In the genomic region with DNA sequence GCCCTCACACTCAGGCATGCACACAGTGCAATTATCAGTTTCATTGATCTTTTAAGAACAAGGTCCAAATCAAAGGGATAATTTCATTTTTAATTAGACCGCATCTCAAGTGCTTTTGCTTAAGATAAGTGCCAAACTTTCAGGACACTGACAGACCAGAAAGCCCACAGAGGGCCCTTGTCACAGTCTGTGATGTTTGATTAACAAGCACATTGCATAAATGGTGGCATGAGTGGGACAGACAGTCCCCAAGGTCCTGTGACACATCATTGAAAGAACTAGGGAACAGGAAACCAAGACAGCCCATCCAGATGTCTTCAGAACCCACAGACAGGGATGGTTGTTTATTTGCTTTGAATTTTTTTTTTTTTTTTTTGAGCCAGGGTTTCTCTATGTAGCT, we compare ENCODE assay signal across 15 mouse cellular contexts.
DNase-seq lines count a peak whose midpoint lies in the region; ATAC-seq lines count a peak whose summit lies in the region.
"Had no signal": no experiment of that assay in that cellular context is flagged by ENCODE, and none has a peak within 500 bp of the region (broad histone marks: within the 10 kb centered on the region; RNA-seq: fewer than 3 reads in every experiment).

No protein-coding gene starts in this region.

- H3K4me3 ChIP-seq in hindbrain, embryonic 10.5 days: no peak overlapping the region
- H3K4me3 ChIP-seq in hindbrain, embryonic 16.5 days (ENCODE audit: low read length): no peak overlapping the region
- no peak overlapping the region for H3K4me3 ChIP-seq in midbrain, embryonic 10.5 days
- H3K4me3 ChIP-seq in midbrain, embryonic 15.5 days: no peak overlapping the region
- H3K4me3 ChIP-seq in embryonic facial prominence, embryonic 14.5 days (ENCODE audit: low read depth, low read length): no peak overlapping the region
- no peak overlapping the region for H3K4me3 ChIP-seq in limb, embryonic 15.5 days
- H3K4me3 ChIP-seq in forebrain, embryonic 14.5 days (ENCODE audit: low read depth, low read length): no peak overlapping the region

- ATAC-seq in hindbrain, embryonic 16.5 days: no peak
- no peak for ATAC-seq in midbrain, embryonic 15.5 days (replicated peaks)
- ATAC-seq in embryonic facial prominence, embryonic 14.5 days (ENCODE audit: low read depth): no peak
- no peak for ATAC-seq in limb, embryonic 15.5 days (ENCODE audit: insufficient number of reproducible peaks, low FRiP score, low TSS enrichment, low read depth)
- ATAC-seq in forebrain, embryonic 14.5 days: no peak
- ATAC-seq: intestine, embryonic 16.5 days had no signal

- no peaks in the 10 kb centered on the region for H3K36me3 ChIP-seq in hindbrain, embryonic 10.5 days
- H3K36me3 ChIP-seq in hindbrain, embryonic 16.5 days (ENCODE audit: control insufficient read depth, insufficient read depth, low read length): no peaks in the 10 kb centered on the region
- H3K36me3 ChIP-seq in midbrain, embryonic 10.5 days: no peaks in the 10 kb centered on the region
- H3K36me3 ChIP-seq in midbrain, embryonic 15.5 days (replicated peaks): no peaks in the 10 kb centered on the region
- H3K36me3 ChIP-seq in embryonic facial prominence, embryonic 14.5 days (ENCODE audit: control insufficient read depth, insufficient read depth, low read length): no peaks in the 10 kb centered on the region
- no peaks in the 10 kb centered on the region for H3K36me3 ChIP-seq in limb, embryonic 15.5 days
- H3K36me3 ChIP-seq in forebrain, embryonic 14.5 days (ENCODE audit: control insufficient read depth, insufficient read depth, low read length): no peaks in the 10 kb centered on the region
- H3K36me3 ChIP-seq: G1E had no signal

- H3K27me3 ChIP-seq in hindbrain, embryonic 10.5 days (ENCODE audit: insufficient read depth, poor library complexity, severe bottlenecking): no peaks in the 10 kb centered on the region
- H3K27me3 ChIP-seq in hindbrain, embryonic 16.5 days (replicated peaks; ENCODE audit: control insufficient read depth, insufficient read depth, low read length): no peaks in the 10 kb centered on the region
- no peaks in the 10 kb centered on the region for H3K27me3 ChIP-seq in midbrain, embryonic 10.5 days (ENCODE audit: low read depth, poor library complexity, severe bottlenecking)
- H3K27me3 ChIP-seq in midbrain, embryonic 15.5 days (replicated peaks): no peaks in the 10 kb centered on the region
- no peaks in the 10 kb centered on the region for H3K27me3 ChIP-seq in embryonic facial prominence, embryonic 14.5 days (replicated peaks; ENCODE audit: control insufficient read depth, insufficient read depth, low read length)
- H3K27me3 ChIP-seq in limb, embryonic 15.5 days: no peaks in the 10 kb centered on the region
- no peaks in the 10 kb centered on the region for H3K27me3 ChIP-seq in forebrain, embryonic 14.5 days (replicated peaks; ENCODE audit: control insufficient read depth, insufficient read depth, low read length)

- DNase-seq in hindbrain, embryonic 10.5 days (ENCODE audit: low spot score): no peak
- DNase-seq in midbrain, embryonic 10.5 days (ENCODE audit: low spot score): no peak
- DNase-seq in embryonic facial prominence, embryonic 14.5 days (ENCODE audit: low spot score): no peak
- DNase-seq in thymus, postnatal 36 days: no peak
- no peak for DNase-seq in forebrain, embryonic 14.5 days (ENCODE audit: low spot score)
- DNase-seq: kidney, postnatal 4 days; layer of hippocampus, postnatal 36 days; thymus, postnatal 25 days had no signal

- peaks cover 39% of the 10 kb centered on the region for H3K4me1 ChIP-seq in hindbrain, embryonic 10.5 days (replicated peaks)
- peaks cover 5% of the 10 kb centered on the region; the same call in 1 of the 2 replicates for H3K4me1 ChIP-seq in hindbrain, embryonic 16.5 days (ENCODE audit: control insufficient read depth, insufficient read depth, low read depth, low read length)
- peaks cover 29% of the 10 kb centered on the region for H3K4me1 ChIP-seq in midbrain, embryonic 10.5 days
- H3K4me1 ChIP-seq in midbrain, embryonic 15.5 days: peaks cover 11% of the 10 kb centered on the region
- H3K4me1 ChIP-seq in embryonic facial prominence, embryonic 14.5 days (ENCODE audit: control insufficient read depth, insufficient read depth, low read length): peaks cover 12% of the 10 kb centered on the region; the same call in 1 of the 2 replicates
- peaks cover 11% of the 10 kb centered on the region for H3K4me1 ChIP-seq in limb, embryonic 15.5 days
- no peaks in the 10 kb centered on the region for H3K4me1 ChIP-seq in forebrain, embryonic 14.5 days (ENCODE audit: control insufficient read depth, insufficient read depth, low read length)

- H3K4me2 ChIP-seq in hindbrain, embryonic 16.5 days (ENCODE audit: low read length): no peak overlapping the region
- H3K4me2 ChIP-seq in midbrain, embryonic 15.5 days: no peak overlapping the region
- no peak overlapping the region for H3K4me2 ChIP-seq in embryonic facial prominence, embryonic 14.5 days (ENCODE audit: low read depth, low read length)
- H3K4me2 ChIP-seq in limb, embryonic 15.5 days: no peak overlapping the region
- H3K4me2 ChIP-seq in forebrain, embryonic 14.5 days (ENCODE audit: low read length): no peak overlapping the region

- H3K9me3 ChIP-seq in hindbrain, embryonic 10.5 days: no peaks in the 10 kb centered on the region
- H3K9me3 ChIP-seq in hindbrain, embryonic 16.5 days (ENCODE audit: control insufficient read depth, low read length): no peaks in the 10 kb centered on the region
- H3K9me3 ChIP-seq in midbrain, embryonic 10.5 days (replicated peaks): no peaks in the 10 kb centered on the region
- H3K9me3 ChIP-seq in midbrain, embryonic 15.5 days: no peaks in the 10 kb centered on the region
- no peaks in the 10 kb centered on the region for H3K9me3 ChIP-seq in embryonic facial prominence, embryonic 14.5 days (ENCODE audit: control insufficient read depth, low read length)
- H3K9me3 ChIP-seq in limb, embryonic 15.5 days: no peaks in the 10 kb centered on the region
- H3K9me3 ChIP-seq in forebrain, embryonic 14.5 days (replicated peaks; ENCODE audit: control insufficient read depth, low read length): no peaks in the 10 kb centered on the region

- no peak overlapping the region for H3K9ac ChIP-seq in hindbrain, embryonic 16.5 days (ENCODE audit: low read depth, low read length)
- H3K9ac ChIP-seq in midbrain, embryonic 15.5 days: no peak overlapping the region
- H3K9ac ChIP-seq in embryonic facial prominence, embryonic 14.5 days (ENCODE audit: low read depth, low read length): no peak overlapping the region; the same call in 1 of the 2 replicates
- no peak overlapping the region for H3K9ac ChIP-seq in limb, embryonic 15.5 days
- H3K9ac ChIP-seq in forebrain, embryonic 14.5 days (ENCODE audit: low read length): no peak overlapping the region

- H3K27ac ChIP-seq in hindbrain, embryonic 10.5 days: peak overlapping the region; percentile 73; the same call in 1 of the 2 replicates
- no peak overlapping the region for H3K27ac ChIP-seq in hindbrain, embryonic 16.5 days (ENCODE audit: low read depth, low read length)
- H3K27ac ChIP-seq in midbrain, embryonic 10.5 days (replicated peaks): 0 out of 2 replicates have a peak overlapping the region, but pooled peaks have one; percentile 49
- no peak overlapping the region for H3K27ac ChIP-seq in midbrain, embryonic 15.5 days
- peak overlapping the region; percentile 61; the same call in 1 of the 2 replicates for H3K27ac ChIP-seq in embryonic facial prominence, embryonic 14.5 days (replicated peaks; ENCODE audit: low read depth, low read length)
- H3K27ac ChIP-seq in limb, embryonic 15.5 days: peak overlapping the region; percentile 14; the same call in 1 of the 2 replicates
- no peak overlapping the region for H3K27ac ChIP-seq in forebrain, embryonic 14.5 days (ENCODE audit: low read depth, low read length)
- H3K27ac ChIP-seq: macrophage; stomach, postnatal 0 days had no signal

- 93% methylated on average over 1 of the region's 1 CpGs for WGBS in hindbrain, embryonic 10.5 days
- 69% methylated on average over 1 of the region's 1 CpGs for WGBS in hindbrain, embryonic 16.5 days
- WGBS in midbrain, embryonic 10.5 days: 88% methylated on average over 1 of the region's 1 CpGs
- 57% methylated on average over 1 of the region's 1 CpGs for WGBS in midbrain, embryonic 15.5 days
- WGBS in embryonic facial prominence, embryonic 14.5 days: 79% methylated on average over 1 of the region's 1 CpGs
- WGBS in limb, embryonic 15.5 days: 90% methylated on average over 1 of the region's 1 CpGs
- 71% methylated on average over 1 of the region's 1 CpGs for WGBS in forebrain, embryonic 14.5 days

Comparison
In these comparisons a context has a peak if more than half of its experiments do, and no peak if none do; other contexts are left out.
1. H3K27ac ChIP-seq: peak in hindbrain, embryonic 10.5 days (single experiment), midbrain, embryonic 10.5 days (single experiment), embryonic facial prominence, embryonic 14.5 days (single experiment) and limb, embryonic 15.5 days (single experiment); none in hindbrain, embryonic 16.5 days (single experiment), midbrain, embryonic 15.5 days (single experiment) and forebrain, embryonic 14.5 days (single experiment).